Mouse (Mus musculus): ENCODE measurements around the gene Inpp5a. TPM values are rescaled to one million over a fixed set of nuclear protein-coding genes. Genes with fewer than 3 reads are reported as not detected.

The Inpp5a gene
- total and polyA plus RNA-seq, 2 experiments from 2014 or later: 15.1 to 21.2 TPM

DNA sequence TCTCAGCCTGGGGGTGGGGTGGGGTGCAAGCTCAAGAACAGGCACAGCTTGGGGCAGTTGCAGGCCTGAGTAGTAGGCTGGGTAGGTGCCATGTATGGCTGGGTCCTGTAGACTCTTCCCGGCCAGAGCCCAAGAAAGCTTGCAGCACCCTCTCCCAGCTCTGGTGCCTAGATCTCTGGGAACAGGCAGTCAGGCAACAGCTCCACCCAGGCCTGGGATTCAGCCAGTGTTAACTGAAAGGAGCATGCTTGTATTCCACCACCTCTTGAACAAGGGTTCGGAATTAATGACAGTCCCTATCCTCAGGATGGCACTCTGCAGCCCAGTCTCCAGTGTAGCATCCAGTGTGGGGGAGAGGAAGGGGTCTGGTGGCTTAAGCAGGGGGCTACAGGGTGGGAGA lies 20.7 kb upstream of the Inpp5a start:
- Histone ChIP-seq H3K9ac (replicated peaks; ENCODE audit: low read length, poor library complexity, severe bottlenecking) (no peak overlapping the region), H3K4me1 (ENCODE audit: insufficient read depth, low read length) (peaks cover 16% of the 10 kb centered on the region; the same call in 1 of the 2 replicates), H3K9me3 (ENCODE audit: low read length) (no peaks in the 10 kb centered on the region), H3K27ac (ENCODE audit: low read depth, low read length) (no peak overlapping the region), H3K36me3 (ENCODE audit: insufficient read depth, low read length) (no peaks in the 10 kb centered on the region), H3K4me2 (ENCODE audit: low read depth, low read length, poor library complexity, severe bottlenecking) (no peak overlapping the region), H3K27me3 (ENCODE audit: insufficient read depth, low read length) (no peaks in the 10 kb centered on the region), H3K4me3 (ENCODE audit: low read depth, low read length) (no peak overlapping the region)
- DNase-seq (ENCODE audit: low spot score) (no peak), ATAC-seq (ENCODE audit: low FRiP score) (no peak)
- WGBS: 85% methylated on average over 2 of the region's 2 CpGs
- no peak for TF ChIP-seq CTCF (IDR thresholded peaks at IDR 0.05)

DNA sequence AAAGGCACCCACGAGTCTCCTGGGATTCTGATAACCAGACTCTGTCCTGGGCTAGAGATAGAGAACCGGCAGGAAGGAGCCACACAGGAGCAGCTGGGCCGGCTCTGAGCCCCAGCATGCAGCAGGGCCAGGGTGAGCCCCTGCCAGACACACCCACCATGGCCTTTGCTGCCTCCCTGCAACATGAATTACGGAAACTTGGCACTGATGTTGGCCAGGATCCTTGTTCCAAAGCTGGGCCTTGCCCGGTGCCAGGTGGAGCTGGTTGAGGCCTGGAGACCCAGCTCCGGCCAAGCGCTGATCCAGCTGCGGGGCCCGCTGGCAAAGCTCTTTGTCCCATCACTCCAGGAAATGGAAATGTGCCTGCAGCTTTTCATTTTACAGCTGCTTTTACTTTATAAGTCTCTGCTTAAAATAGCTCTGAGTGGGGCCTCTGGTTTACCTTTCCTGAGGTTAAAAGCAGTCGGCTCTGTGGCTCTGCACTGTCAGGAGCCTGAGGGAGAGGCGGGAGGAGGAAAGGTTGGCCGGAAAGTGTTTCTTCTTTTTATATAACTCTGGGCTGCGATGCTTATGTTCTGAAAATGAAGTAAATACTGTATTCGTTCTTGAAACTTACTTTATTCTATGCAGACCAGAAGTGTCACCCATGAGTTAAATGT lies 20.1 kb upstream of the Inpp5a start:
- no peak overlapping the region for H3K9ac ChIP-seq (replicated peaks; ENCODE audit: low read length, poor library complexity, severe bottlenecking)
- no peaks in the 10 kb centered on the region for H3K27me3 ChIP-seq (ENCODE audit: insufficient read depth, low read length)
- no peak overlapping the region for H3K4me3 ChIP-seq (ENCODE audit: low read depth, low read length)
- H3K4me1 ChIP-seq (ENCODE audit: insufficient read depth, low read length): peaks cover 10% of the 10 kb centered on the region; the same call in 1 of the 2 replicates
- WGBS: 62% methylated on average over 14 of the region's 14 CpGs
- H3K9me3 ChIP-seq (ENCODE audit: low read length): no peaks in the 10 kb centered on the region
- H3K27ac ChIP-seq (ENCODE audit: low read depth, low read length): no peak overlapping the region
- ATAC-seq (ENCODE audit: low FRiP score) (peak; percentile 25; the same call in 1 of the 2 replicates), DNase-seq (ENCODE audit: low spot score) (peak; percentile 79)
- TF ChIP-seq CTCF (IDR thresholded peaks at IDR 0.05): no peak
- no peak overlapping the region for H3K4me2 ChIP-seq (ENCODE audit: low read depth, low read length, poor library complexity, severe bottlenecking)
- no peaks in the 10 kb centered on the region for H3K36me3 ChIP-seq (ENCODE audit: insufficient read depth, low read length)

DNA sequence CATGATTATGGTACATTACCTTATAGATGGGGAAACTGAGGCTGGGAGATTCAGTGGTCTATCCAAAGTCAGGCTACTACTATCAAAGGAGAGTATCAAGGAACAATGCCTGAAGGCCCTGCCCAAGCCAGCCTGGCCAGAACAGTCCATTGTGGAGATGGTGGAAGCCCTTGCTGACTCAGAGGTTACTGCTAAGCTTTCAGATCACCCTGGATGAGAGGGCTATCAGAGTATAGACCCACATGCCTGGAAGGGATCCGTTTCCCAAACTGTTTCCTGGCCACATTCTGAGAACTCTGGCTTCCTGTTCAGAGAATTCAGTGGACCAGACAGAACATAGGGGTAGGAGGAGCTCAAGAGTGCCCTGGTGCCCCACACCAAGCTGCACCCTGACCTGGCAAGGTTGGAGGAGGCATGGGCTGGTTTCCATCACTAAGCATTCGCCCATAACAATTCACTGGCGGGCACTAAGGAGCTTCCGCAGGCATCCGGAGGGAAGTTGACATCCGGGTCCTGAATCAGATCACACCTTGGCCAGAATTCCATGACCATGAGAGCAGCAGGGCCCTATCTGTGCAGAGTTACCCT lies 19.3 kb upstream of the Inpp5a start:
- H3K27ac ChIP-seq (ENCODE audit: low read depth, low read length): no peak overlapping the region
- H3K4me3 ChIP-seq (ENCODE audit: low read depth, low read length): no peak overlapping the region
- no peak overlapping the region for H3K4me2 ChIP-seq (ENCODE audit: low read depth, low read length, poor library complexity, severe bottlenecking)
- ATAC-seq (ENCODE audit: low FRiP score) (no peak), DNase-seq (ENCODE audit: low spot score) (no peak)
- 90% methylated on average over 6 of the region's 6 CpGs for WGBS
- H3K36me3 ChIP-seq (ENCODE audit: insufficient read depth, low read length): no peaks in the 10 kb centered on the region
- H3K27me3 ChIP-seq (ENCODE audit: insufficient read depth, low read length): no peaks in the 10 kb centered on the region
- no peaks in the 10 kb centered on the region for H3K9me3 ChIP-seq (ENCODE audit: low read length)
- TF ChIP-seq CTCF (IDR thresholded peaks at IDR 0.05): no peak
- no peak overlapping the region for H3K9ac ChIP-seq (replicated peaks; ENCODE audit: low read length, poor library complexity, severe bottlenecking)
- H3K4me1 ChIP-seq (ENCODE audit: insufficient read depth, low read length): peaks cover 2% of the 10 kb centered on the region; the same call in 1 of the 2 replicates

DNA sequence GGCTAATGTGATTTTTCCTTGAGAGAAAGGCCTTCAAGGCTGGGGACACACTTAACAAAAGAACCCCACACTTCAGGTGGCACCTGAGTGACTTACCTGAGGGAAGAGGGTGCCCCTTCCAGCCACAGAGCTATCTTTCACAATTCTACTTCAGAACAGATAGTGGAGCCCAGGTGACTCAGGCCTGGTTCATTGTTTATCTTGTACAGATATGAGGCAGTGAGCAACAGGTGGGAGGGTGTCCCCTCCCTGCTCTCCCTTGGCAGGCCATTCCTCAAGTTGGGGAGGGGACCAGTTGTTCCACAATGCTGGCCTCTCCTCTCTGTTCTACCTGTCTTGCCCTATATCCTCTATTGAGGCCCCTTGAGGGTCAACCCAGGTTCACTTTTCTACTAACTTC lies 17.5 kb upstream of the Inpp5a start:
- DNase-seq (ENCODE audit: low spot score) (no peak), ATAC-seq (ENCODE audit: low FRiP score) (no peak)

DNA sequence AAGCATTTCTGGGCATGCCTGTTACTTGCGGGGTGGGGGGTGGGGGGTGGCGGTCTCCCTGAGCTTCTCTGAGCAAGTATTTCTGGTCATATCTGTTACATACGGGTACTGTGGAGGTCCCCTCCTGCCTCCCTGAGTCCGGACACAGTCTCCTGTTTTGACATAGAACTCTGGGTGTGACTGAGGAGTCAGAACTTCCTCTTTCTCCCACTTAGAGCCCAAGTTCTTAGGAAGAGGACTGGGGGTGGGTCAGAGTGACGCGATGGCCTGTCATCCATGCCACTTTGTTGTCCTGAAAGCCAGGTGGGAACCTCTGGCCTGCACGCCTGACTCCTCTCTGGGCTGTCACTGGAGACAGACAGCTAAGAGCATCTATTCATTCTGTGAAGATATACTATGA lies 11.5 kb upstream of the Inpp5a start:
- H3K27me3 ChIP-seq (ENCODE audit: insufficient read depth, low read length): no peaks in the 10 kb centered on the region
- H3K36me3 ChIP-seq (ENCODE audit: insufficient read depth, low read length): no peaks in the 10 kb centered on the region
- H3K4me2 ChIP-seq (ENCODE audit: low read depth, low read length, poor library complexity, severe bottlenecking): no peak overlapping the region
- H3K27ac ChIP-seq (ENCODE audit: low read depth, low read length): no peak overlapping the region
- no peak for ATAC-seq (ENCODE audit: low FRiP score)
- no peak for DNase-seq (ENCODE audit: low spot score)
- no peak for TF ChIP-seq CTCF (IDR thresholded peaks at IDR 0.05)
- no peaks in the 10 kb centered on the region for H3K9me3 ChIP-seq (ENCODE audit: low read length)
- 81% methylated on average over 7 of the region's 7 CpGs for WGBS
- no peaks in the 10 kb centered on the region for H3K4me1 ChIP-seq (ENCODE audit: insufficient read depth, low read length)
- H3K4me3 ChIP-seq (ENCODE audit: low read depth, low read length): no peak overlapping the region
- no peak overlapping the region for H3K9ac ChIP-seq (replicated peaks; ENCODE audit: low read length, poor library complexity, severe bottlenecking)

More for the DNA sequence above, 17.5 kb upstream of the Inpp5a start:
- H3K9me3 ChIP-seq (ENCODE audit: low read length): no peaks in the 10 kb centered on the region
- no peaks in the 10 kb centered on the region for H3K27me3 ChIP-seq (ENCODE audit: insufficient read depth, low read length)
- H3K9ac ChIP-seq (replicated peaks; ENCODE audit: low read length, poor library complexity, severe bottlenecking): no peak overlapping the region
- H3K4me1 ChIP-seq (ENCODE audit: insufficient read depth, low read length): no peaks in the 10 kb centered on the region
- TF ChIP-seq CTCF (IDR thresholded peaks at IDR 0.05): no peak
- no peak overlapping the region for H3K4me2 ChIP-seq (ENCODE audit: low read depth, low read length, poor library complexity, severe bottlenecking)
- H3K27ac ChIP-seq (ENCODE audit: low read depth, low read length): no peak overlapping the region
- no peaks in the 10 kb centered on the region for H3K36me3 ChIP-seq (ENCODE audit: insufficient read depth, low read length)
- H3K4me3 ChIP-seq (ENCODE audit: low read depth, low read length): no peak overlapping the region

DNA sequence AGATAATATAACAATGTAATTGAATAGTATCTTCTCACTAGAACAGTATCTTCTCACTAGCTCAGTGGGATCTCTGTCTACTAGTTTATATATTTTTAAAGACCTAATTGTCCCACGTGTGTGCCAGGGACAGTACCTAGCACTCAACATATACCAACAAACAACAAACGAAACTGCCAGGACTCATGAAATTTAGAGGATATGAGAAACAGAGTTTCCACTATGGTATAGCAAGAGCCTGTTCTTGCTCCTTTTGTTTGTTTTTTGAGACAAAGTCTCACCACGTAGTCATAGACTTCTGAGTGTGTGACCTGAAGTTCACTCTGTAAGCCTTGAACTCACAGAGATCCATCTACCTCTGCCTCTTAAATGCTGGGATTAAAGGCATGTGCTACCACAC lies 10.6 kb upstream of the Inpp5a start:
- Histone ChIP-seq H3K9me3 (ENCODE audit: low read length) (no peaks in the 10 kb centered on the region), H3K4me2 (ENCODE audit: low read depth, low read length, poor library complexity, severe bottlenecking) (no peak overlapping the region), H3K27ac (ENCODE audit: low read depth, low read length) (no peak overlapping the region), H3K9ac (replicated peaks; ENCODE audit: low read length, poor library complexity, severe bottlenecking) (no peak overlapping the region), H3K36me3 (ENCODE audit: insufficient read depth, low read length) (no peaks in the 10 kb centered on the region), H3K27me3 (ENCODE audit: insufficient read depth, low read length) (no peaks in the 10 kb centered on the region), H3K4me1 (ENCODE audit: insufficient read depth, low read length) (no peaks in the 10 kb centered on the region), H3K4me3 (ENCODE audit: low read depth, low read length) (no peak overlapping the region)
- 93% methylated on average over 3 of the region's 3 CpGs for WGBS
- no peak for TF ChIP-seq CTCF (IDR thresholded peaks at IDR 0.05)
- ATAC-seq (ENCODE audit: low FRiP score): no peak
- DNase-seq (ENCODE audit: low spot score): no peak
